Mouse (Mus musculus) adrenal gland, adult 2 months (tissue): ENCODE results near the gene Osbpl7. TPM values are rescaled to one million over a fixed set of nuclear protein-coding genes. Genes with fewer than 3 reads are reported as not detected.

Source experiments
- DNase-seq: peaks from one replicate; pipeline ENCODE4 v3.0.0; 2021
- polyA plus RNA-seq: library from polyadenylated mRNA; depleted of rRNA; stranded (reverse); fragments of >200 nt; gene quantifications from 2 replicates; pipeline ENCODE4 v1.2.3, GENCODE M21; 2012
- total RNA-seq, 2 experiments: library from RNA; stranded (reverse); gene quantifications; 2 replicates each; pipeline ENCODE4 v1.2.3; 2021

The Osbpl7 gene
- total and polyA plus RNA-seq, 3 experiments, result 7.4 to 14.8 (median 12.7) TPM

- DNase-seq, result no peak
Observed at GRCm38 (mm10) chr11:97040301-97041021, 10.0 kb upstream of the Osbpl7 start.

- peak; percentile 90 for DNase-seq
Observed at GRCm38 (mm10) chr11:97041022-97041899, 9.2 kb upstream of the Osbpl7 start, which contains the start of the genes Lrrc46 and Mrpl10. Gene Lrrc46 (minus strand): TSS chr11:97041407. Gene Mrpl10 (plus strand): TSS chr11:97041560.

- no peak for DNase-seq
Observed at GRCm38 (mm10) chr11:97044902-97045301, 5.5 kb upstream of the Osbpl7 start.

- DNase-seq, result no peak
Observed at GRCm38 (mm10) chr11:97045861-97046260, 4.6 kb upstream of the Osbpl7 start.

- DNase-seq, result peak; percentile 85
Observed at GRCm38 (mm10) chr11:97048090-97048650, 2.3 kb upstream of the Osbpl7 start.

GRCm38 (mm10) chr11:97049492-97050085 lies 839 bp upstream of the Osbpl7 start:
- DNase-seq, result no peak

GRCm38 (mm10) chr11:97050944-97051586 lies 637 bp downstream of the Osbpl7 start:
- peak; percentile 44 for DNase-seq

- peak; percentile 68 for DNase-seq
Observed at GRCm38 (mm10) chr11:97052219-97052646, 1.8 kb downstream of the Osbpl7 start.

- no peak for DNase-seq
Observed at GRCm38 (mm10) chr11:97063274-97063920, 13.0 kb downstream of the Osbpl7 start.

- no peak for DNase-seq
Observed at GRCm38 (mm10) chr11:97063921-97064295, 13.5 kb downstream of the Osbpl7 start.

- DNase-seq, result no peak
Observed at GRCm38 (mm10) chr11:97065538-97066295, 15.3 kb downstream of the Osbpl7 start.

- DNase-seq, result no peak
Observed at GRCm38 (mm10) chr11:97066656-97067360, 16.4 kb downstream of the Osbpl7 start.

GRCm38 (mm10) chr11:97069333-97069732 lies 18.9 kb downstream of the Osbpl7 start:
- no peak for DNase-seq

GRCm38 (mm10) chr11:97069770-97070169 lies 19.3 kb downstream of the Osbpl7 start:
- no peak for DNase-seq

GRCm38 (mm10) chr11:97071129-97071528 lies 20.7 kb downstream of the Osbpl7 start:
- DNase-seq, result no peak

- DNase-seq, result no peak
Observed at GRCm38 (mm10) chr11:97072533-97072932, 22.1 kb downstream of the Osbpl7 start.

GRCm38 (mm10) chr11:97074235-97074634 lies 23.8 kb downstream of the Osbpl7 start:
- no peak for DNase-seq

- no peak for DNase-seq
Observed at GRCm38 (mm10) chr11:97078751-97079150, 28.3 kb downstream of the Osbpl7 start.

- no peak for DNase-seq
Observed at GRCm38 (mm10) chr11:97080291-97080690, 29.9 kb downstream of the Osbpl7 start.

- DNase-seq, result peak; percentile 48
Observed at GRCm38 (mm10) chr11:97082977-97083376, 32.5 kb downstream of the Osbpl7 start.
